Mouse (Mus musculus): Measurements from ENCODE around the gene Irf3. TPM values are rescaled to one million over a fixed set of nuclear protein-coding genes. Genes with fewer than 3 reads are reported as not detected.
"Not testable (repeated sequence)": the region's sequence is repeated elsewhere in the genome, so short reads cannot be mapped to it uniquely, and the experiment has no call there.

Gene Irf3
- polyA plus RNA-seq, 1 experiment from 2014 or later: 55.7 TPM

DNA sequence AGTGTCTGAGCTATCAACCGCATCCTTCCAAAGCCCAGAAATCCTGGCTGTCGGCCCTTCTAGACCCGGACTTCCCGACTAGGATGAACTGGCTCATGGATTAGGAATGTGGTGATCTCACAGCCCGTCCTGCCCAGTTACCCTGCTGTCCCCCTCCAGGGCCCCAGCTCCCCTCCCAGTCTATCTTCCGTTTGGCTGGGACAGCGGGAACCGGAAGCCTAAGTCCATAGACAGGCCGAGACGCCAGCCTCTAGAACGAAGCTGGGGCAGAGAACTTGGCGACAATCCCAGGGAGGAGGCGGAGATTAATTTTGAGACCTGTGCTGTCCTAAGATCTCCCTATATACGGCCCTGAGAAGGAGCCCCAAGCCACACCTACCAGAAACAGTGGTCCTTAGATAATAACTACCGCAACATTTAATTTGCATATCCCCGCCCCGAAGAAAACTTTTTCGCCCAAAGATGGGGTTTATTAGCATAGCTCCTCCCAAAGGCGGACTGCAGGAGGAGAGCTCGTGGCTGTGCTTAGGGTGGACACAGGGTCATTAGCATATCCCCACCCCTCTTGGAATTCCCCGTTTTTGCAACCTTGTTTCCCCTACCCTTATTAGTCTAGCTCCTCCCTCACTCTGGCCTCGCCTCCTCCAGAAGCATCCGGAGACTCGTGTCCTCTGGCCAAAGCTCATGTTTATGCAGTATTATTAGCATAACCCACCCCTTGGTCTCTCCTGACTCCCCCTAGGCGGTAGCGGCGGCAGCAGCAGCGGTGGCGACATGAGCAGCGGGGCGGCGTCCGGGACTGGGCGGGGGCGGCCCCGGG, 20.0 kb downstream of the Irf3 start, which contains the start of gene Rras:
TSS of gene Rras (plus strand) at position 720 of the 820 bp plus-strand sequence.
- H3K9me3 ChIP-seq (ENCODE audit: control insufficient read depth, low read length): no peaks in the 10 kb centered on the region
- peak within 1 kb of the TSS; percentile 75 for H3K4me2 ChIP-seq (replicated peaks; ENCODE audit: low read depth)
- H3K4me1 ChIP-seq (replicated peaks; ENCODE audit: control insufficient read depth, insufficient read depth): no peaks in the 10 kb centered on the region
- H3K4me3 ChIP-seq (ENCODE audit: low read depth, low read length): peak within 1 kb of the TSS; percentile 92
- ATAC-seq (ENCODE audit: low FRiP score, low TSS enrichment) (peak; percentile 90), DNase-seq (ENCODE audit: low spot score) (peak; percentile 92)
- WGBS: under 1% methylated on average over 36 of the region's 36 CpGs
- TF ChIP-seq CTCF (IDR thresholded peaks at IDR 0.05; ENCODE audit: low read depth) (peak; percentile 41), EP300 (optimal IDR thresholded peaks at IDR 0.05) (no peak)
- peak within 1 kb of the TSS; percentile 95 for H3K27ac ChIP-seq (replicated peaks)
- H3K27me3 ChIP-seq (ENCODE audit: control insufficient read depth, insufficient read depth, low read length): no peaks in the 10 kb centered on the region
- peak within 1 kb of the TSS; percentile 88 for H3K9ac ChIP-seq (ENCODE audit: low read length)
- 0 out of 2 replicates have a peak, but pooled peaks cover under 1% of the 10 kb centered on the region for H3K36me3 ChIP-seq (ENCODE audit: control insufficient read depth, insufficient read depth, low read length)

DNA sequence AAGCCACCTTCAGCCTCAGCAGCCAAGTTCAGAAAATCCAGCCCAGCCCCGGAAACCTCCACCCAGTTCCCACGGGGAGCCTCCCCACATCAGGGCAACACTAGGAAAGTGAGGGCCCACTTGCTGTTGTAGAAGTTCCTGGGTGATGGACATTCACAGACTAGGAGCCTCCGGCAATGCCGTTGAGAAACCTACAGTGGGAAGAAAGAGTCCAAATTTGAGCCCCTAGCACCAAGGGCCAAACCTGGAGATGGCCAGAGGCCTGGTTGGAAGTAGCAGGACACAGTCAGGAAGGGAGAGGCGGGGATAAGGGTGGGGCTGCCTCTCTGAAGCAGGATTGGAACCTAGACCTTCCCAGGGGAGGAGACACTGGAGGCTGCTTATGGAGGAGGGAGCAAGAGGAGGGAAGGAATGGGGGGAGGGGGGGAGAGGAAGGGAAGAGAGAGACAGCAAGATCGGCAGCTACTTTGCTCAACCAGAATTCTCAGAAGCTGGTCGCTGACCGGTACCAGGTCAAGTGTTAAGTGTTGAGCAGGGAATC, 21.7 kb downstream of the Irf3 start:
- peak overlapping the region; percentile 88 for H3K9ac ChIP-seq (ENCODE audit: low read length)
- TF ChIP-seq EP300 (optimal IDR thresholded peaks at IDR 0.05) (no peak), CTCF (IDR thresholded peaks at IDR 0.05; ENCODE audit: low read depth) (no peak)
- DNase-seq (ENCODE audit: low spot score) (peak; percentile 52), ATAC-seq (ENCODE audit: low FRiP score, low TSS enrichment) (no peak)
- peak overlapping the region; percentile 92 for H3K4me3 ChIP-seq (ENCODE audit: low read depth, low read length)
- WGBS: 22% methylated on average over 8 of the region's 8 CpGs
- H3K27me3 ChIP-seq (ENCODE audit: control insufficient read depth, insufficient read depth, low read length): no peaks in the 10 kb centered on the region
- no peaks in the 10 kb centered on the region for H3K36me3 ChIP-seq (ENCODE audit: control insufficient read depth, insufficient read depth, low read length)
- no peaks in the 10 kb centered on the region for H3K4me1 ChIP-seq (replicated peaks; ENCODE audit: control insufficient read depth, insufficient read depth)
- peak overlapping the region; percentile 75 for H3K4me2 ChIP-seq (replicated peaks; ENCODE audit: low read depth)
- no peaks in the 10 kb centered on the region for H3K9me3 ChIP-seq (ENCODE audit: control insufficient read depth, low read length)
- H3K27ac ChIP-seq (replicated peaks): peak overlapping the region; percentile 95

DNA sequence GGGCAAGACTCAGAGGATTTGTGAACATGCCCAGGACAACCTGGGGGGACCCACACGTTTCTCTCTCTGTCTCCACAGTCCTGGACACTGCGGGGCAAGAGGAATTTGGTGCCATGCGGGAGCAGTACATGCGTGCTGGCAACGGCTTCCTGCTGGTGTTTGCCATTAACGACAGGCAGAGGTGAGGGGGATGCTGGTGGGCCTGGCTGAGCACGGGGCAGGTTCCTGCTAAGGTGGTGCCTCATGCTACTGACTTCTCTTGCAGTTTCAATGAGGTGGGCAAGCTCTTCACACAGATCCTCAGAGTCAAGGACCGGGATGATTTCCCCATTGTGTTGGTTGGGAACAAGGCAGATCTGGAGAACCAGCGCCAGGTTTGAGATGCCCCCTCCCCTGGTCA, 22.8 kb downstream of the Irf3 start:
- no peaks in the 10 kb centered on the region for H3K36me3 ChIP-seq (ENCODE audit: control insufficient read depth, insufficient read depth, low read length)
- no peak for TF ChIP-seq EP300 (optimal IDR thresholded peaks at IDR 0.05)
- TF ChIP-seq CTCF (IDR thresholded peaks at IDR 0.05; ENCODE audit: low read depth): no peak
- 0 out of 2 replicates have a peak overlapping the region, but pooled peaks have one; percentile 23 for H3K9ac ChIP-seq (ENCODE audit: low read length)
- WGBS: 76% methylated on average over 9 of the region's 9 CpGs
- ATAC-seq (ENCODE audit: low FRiP score, low TSS enrichment) (no peak), DNase-seq (ENCODE audit: low spot score) (peak; percentile 13)
- no peaks in the 10 kb centered on the region for H3K9me3 ChIP-seq (ENCODE audit: control insufficient read depth, low read length)
- H3K4me2 ChIP-seq (replicated peaks; ENCODE audit: low read depth): no peak overlapping the region
- no peak overlapping the region for H3K4me3 ChIP-seq (ENCODE audit: low read depth, low read length)
- H3K4me1 ChIP-seq (replicated peaks; ENCODE audit: control insufficient read depth, insufficient read depth): no peaks in the 10 kb centered on the region
- H3K27ac ChIP-seq (replicated peaks): no peak overlapping the region
- H3K27me3 ChIP-seq (ENCODE audit: control insufficient read depth, insufficient read depth, low read length): no peaks in the 10 kb centered on the region

DNA sequence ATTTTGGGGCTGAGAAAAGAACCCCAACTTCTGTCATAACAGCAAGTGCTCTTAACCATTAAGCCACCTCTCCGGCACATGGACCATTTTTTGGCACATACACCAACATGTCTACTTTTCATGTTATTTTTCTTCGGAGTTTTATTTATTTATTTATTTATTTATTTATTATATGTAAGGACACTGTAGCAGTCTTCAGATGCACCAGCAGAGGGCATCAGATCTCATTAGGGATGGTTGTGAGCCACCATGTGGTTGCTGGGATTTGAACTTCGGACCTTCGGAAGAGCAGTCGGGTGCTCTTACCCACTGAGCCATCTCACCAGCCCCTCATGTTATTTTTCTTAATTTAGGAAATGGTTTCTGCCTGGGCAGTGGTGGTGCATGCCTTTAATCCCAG, 26.3 kb downstream of the Irf3 start:
- not testable (repeated sequence) for H3K4me3 ChIP-seq (ENCODE audit: low read depth, low read length); H3K9ac ChIP-seq (ENCODE audit: low read length); H3K27ac ChIP-seq (replicated peaks); H3K27me3 ChIP-seq (ENCODE audit: control insufficient read depth, insufficient read depth, low read length); H3K4me2 ChIP-seq (replicated peaks; ENCODE audit: low read depth); H3K9me3 ChIP-seq (ENCODE audit: control insufficient read depth, low read length); H3K4me1 ChIP-seq (replicated peaks; ENCODE audit: control insufficient read depth, insufficient read depth); H3K36me3 ChIP-seq (ENCODE audit: control insufficient read depth, insufficient read depth, low read length); ATAC-seq (ENCODE audit: low FRiP score, low TSS enrichment)
- 81% methylated on average over 5 of the region's 5 CpGs for WGBS
- peak; percentile 61 for TF ChIP-seq CTCF (IDR thresholded peaks at IDR 0.05; ENCODE audit: low read depth)
- DNase-seq (ENCODE audit: low spot score): peak; percentile 13

DNA sequence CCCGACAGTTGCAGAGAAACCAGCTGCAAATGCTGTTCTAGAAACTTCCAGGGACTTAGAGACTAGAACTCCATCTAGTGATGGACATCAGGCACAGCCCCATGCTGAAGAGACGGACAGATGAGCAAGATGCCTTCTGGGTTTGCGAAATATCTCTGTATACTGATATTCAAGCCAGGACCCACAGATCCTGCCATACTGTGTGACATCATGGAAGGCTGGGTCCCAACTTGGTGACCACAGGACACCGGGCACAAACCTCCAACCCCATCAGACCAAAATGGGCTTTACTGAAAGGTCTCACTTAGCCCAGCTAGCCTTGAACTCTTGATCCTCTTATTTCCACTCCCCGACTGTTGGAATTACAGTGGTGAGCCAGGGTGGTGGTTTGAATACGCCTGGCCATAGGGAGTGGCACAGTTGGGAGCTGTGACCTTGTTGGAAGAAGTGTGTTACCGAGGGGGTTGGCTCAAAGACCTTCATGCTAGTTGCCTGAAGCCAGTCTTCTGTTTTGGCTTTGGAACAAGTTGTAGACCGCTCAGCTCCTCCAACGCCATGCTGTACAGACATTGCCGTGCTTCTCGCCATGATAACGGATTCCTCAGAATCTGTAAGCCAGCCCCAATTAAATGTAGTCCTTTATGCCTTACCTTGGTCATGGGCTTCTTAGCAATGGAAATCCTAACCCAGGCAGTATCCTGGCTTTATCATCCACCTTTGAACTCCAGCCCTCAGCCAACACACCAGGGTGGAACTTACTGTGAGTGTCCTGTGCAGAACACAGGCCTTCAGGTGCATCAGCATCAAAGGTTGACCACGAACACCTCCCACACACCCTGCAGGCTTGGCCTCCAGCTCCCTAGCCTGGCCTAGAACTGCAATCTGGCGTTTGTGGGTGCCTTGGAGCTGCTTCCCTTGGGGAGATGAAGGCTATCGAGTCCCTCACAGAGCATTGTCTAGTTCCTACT, 27.1 kb downstream of the Irf3 start:
- Histone ChIP-seq H3K27ac (replicated peaks) (peak overlapping the region; percentile 63; the same call in 1 of the 2 replicates), H3K9ac (ENCODE audit: low read length) (no peak overlapping the region), H3K9me3 (ENCODE audit: control insufficient read depth, low read length) (no peaks in the 10 kb centered on the region), H3K36me3 (ENCODE audit: control insufficient read depth, insufficient read depth, low read length) (peaks cover 14% of the 10 kb centered on the region), H3K4me3 (ENCODE audit: low read depth, low read length) (no peak overlapping the region), H3K4me1 (replicated peaks; ENCODE audit: control insufficient read depth, insufficient read depth) (no peaks in the 10 kb centered on the region), H3K27me3 (ENCODE audit: control insufficient read depth, insufficient read depth, low read length) (no peaks in the 10 kb centered on the region), H3K4me2 (replicated peaks; ENCODE audit: low read depth) (no peak overlapping the region)
- ATAC-seq (ENCODE audit: low FRiP score, low TSS enrichment): no peak
- TF ChIP-seq EP300 (optimal IDR thresholded peaks at IDR 0.05): no peak
- TF ChIP-seq CTCF (IDR thresholded peaks at IDR 0.05; ENCODE audit: low read depth): 0 out of 2 replicates have a peak, but pooled peaks have one; percentile 10
- peak; percentile 13 for DNase-seq (ENCODE audit: low spot score)
- WGBS: 77% methylated on average over 15 of the region's 15 CpGs

All from stomach, postnatal 0 days (tissue).